Mouse (Mus musculus) adrenal gland, postnatal 14 days (tissue): Measurements from ENCODE around the gene Ost4. TPM values are rescaled to one million over a fixed set of nuclear protein-coding genes. Genes with fewer than 3 reads are reported as not detected.

Experiments used
- DNase-seq: peaks from one replicate; pipeline ENCODE4 v3.0.0; 2021; ENCODE audit warnings: mixed read lengths
- total RNA-seq: library from RNA; stranded (reverse); gene quantifications from 2 replicates; pipeline ENCODE4 v1.2.3, GENCODE M21; 2021

Gene Ost4
- total RNA-seq, 1 experiment from 2014 or later = 212 TPM

DNA sequence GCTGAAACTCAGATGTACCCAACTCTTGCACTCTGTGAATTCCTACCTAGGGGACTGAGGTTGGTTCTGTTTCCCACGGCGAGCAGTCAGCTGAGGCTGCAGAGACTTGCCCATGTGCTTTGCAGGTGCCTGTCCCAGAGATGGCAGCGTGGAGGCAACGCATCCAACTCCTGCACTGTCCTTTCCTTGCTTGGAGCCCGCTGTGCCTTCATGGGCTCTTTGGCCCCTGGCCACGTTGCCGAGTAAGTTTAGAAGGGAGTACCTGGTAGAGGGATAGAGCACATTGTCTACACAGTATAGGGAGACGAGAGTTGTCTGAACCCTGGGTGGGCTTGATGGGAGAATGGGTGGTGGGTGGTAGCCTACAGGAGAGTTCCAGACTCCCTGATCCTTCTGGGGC is 17.0 kb upstream of the Ost4 start:
- no peak for DNase-seq

DNA sequence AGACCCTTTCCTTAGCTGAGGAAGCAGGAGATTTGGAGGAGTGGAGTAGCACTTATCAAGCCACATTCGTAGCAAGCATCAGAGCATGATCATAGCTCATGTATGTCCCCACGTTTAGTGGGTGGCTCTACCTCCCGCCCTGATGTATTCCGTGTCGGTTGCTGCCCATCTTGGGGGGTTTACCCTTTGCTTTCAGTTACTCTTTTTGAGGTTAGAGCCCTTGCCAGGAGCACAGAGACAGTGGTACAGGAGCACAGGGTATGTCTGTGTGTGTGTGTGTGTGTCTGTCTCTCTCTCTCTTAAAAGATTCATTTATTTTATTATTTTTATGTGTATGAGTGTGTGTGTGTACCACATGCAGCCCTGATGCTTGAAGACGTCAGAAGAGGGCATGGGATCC is 15.5 kb upstream of the Ost4 start:
- no peak for DNase-seq

DNA sequence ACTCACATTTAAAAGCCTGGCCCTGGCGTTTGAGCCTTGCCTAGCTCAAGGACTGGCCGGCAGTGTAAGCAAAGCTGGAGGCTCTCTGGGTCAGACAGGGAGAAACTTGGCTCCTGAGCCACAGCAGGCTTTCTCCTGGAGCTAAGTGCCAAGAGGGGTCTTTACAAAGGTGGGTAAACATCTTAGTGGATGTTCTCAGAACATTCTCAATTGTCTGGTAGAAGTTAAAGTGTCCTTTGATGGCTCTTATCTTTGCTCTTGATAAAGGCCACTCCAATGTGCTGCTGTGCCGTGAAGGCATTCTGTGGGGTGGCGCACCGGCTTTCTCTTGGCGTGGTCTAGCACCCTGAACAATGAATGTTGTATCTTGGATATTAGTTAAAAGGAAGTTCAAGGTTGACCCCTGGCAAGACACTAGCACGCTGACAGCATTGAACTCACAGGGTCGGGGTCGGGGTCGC is 15.0 kb upstream of the Ost4 start:
- DNase-seq = no peak

DNA sequence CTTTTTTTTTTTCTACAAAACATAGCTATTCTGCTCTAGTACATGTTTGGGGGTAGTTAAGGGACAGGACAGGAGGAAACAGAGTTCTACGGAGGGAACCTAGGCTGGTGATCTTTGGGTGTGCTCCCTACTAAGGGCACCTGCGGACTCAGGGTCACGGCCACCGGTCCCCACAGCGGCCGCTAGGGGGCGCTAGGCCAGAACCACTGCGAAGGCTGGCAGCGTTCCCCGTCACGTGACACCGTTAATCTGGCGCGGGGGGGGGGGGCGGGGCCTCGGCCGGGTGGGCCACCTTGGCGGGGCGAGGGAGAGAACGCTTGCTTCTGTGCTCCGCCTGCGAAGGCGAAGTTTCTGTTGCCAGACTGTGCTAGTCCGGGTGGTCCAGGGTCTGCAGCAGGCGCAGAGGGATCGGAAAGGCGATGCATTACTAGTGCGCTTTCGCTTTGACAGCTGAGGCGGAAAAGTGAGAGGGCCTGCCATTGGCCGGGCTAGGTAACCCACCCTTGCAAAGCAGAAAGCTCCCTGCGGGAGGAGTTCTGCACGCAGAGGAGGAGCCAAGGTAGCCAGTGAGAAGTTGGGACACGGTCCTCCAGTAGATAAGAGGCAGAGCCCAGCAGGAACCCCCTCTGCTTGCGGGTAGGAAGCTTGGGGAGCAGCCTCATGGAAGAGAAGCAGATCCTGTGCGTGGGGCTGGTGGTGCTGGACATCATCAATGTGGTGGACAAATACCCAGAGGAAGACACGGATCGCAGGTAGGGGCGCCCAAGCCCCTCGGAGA is 13.9 kb upstream of the Ost4 start, which contains the start of gene Khk:
Khk (plus strand) TSS at position 176 of the 778 bp plus-strand sequence.
- peak; percentile 96 for DNase-seq

DNA sequence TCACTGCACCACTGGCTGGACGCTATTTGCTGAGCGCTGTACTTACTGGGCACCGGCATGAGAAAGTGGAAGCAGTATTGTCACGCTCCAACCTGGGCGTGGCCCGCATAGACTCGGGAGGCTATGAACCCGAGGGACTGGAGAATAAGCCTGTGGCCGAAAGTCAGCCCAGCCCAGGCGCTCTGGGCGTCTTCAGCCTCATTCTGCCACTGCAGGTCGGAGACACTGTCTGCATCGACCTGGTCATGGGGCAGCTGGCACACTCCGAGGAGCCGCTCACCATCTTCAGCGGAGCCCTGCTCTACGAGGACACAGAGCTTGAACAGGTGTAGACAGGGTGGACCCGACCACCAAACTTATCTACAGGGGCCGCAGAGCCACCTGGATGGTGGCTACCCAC is 13.0 kb upstream of the Ost4 start:
- DNase-seq = no peak

DNA sequence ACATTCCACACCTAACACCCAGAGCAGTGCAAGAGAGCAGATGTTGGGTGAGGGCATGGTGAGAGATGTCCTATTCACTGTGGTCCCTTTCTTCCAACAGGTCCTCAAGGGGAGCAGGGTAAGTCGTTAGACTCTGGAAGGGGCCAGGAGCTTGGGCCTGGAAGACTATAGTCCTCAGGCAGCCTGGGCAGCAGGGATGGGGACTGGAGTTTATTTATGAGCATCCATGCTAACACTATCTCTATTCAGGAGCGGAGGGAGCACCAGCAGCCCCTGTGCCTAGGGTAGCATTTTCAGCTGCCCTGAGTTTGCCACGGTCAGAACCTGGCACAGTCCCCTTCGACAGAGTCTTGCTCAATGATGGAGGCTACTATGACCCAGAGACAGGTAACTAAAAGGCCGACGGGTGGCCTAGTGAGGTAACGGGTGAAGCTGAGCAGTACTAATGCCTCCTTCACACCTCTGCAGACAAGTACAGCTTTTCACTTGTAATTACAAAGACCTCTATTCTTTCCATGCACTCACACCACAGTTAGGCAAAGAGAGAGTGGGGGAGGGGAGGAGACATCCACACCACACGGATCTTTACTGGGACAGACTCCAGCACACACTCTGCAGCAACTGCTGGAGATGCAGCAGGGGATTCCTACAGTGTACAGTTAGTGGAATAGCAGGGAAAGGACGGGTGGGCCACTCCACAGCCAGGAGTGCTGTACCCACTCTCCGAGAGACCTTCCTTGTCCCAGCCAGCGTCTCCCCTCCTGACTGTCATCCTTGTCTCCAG is 12.4 kb upstream of the Ost4 start:
- no peak for DNase-seq

DNA sequence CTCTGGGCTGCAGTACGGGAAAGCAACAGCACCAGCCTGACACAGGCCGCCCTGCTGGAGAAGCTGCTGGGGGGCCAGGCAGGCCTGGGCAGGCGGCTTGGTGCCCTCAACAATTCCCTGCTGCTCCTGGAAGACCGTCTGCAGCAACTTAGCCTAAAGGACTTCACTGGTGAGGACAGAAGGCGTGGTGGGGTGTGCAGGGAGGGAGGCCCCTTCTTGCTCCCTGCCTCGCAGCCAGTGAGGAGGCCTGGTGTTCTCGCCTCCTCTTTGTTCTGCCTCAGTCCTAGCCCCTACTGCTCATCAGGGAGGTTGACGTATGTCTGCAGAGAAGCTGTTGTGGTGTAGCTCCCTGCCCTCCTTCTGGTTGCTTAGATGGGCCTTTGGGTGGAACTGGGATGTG is 11.1 kb upstream of the Ost4 start:
- DNase-seq = no peak

DNA sequence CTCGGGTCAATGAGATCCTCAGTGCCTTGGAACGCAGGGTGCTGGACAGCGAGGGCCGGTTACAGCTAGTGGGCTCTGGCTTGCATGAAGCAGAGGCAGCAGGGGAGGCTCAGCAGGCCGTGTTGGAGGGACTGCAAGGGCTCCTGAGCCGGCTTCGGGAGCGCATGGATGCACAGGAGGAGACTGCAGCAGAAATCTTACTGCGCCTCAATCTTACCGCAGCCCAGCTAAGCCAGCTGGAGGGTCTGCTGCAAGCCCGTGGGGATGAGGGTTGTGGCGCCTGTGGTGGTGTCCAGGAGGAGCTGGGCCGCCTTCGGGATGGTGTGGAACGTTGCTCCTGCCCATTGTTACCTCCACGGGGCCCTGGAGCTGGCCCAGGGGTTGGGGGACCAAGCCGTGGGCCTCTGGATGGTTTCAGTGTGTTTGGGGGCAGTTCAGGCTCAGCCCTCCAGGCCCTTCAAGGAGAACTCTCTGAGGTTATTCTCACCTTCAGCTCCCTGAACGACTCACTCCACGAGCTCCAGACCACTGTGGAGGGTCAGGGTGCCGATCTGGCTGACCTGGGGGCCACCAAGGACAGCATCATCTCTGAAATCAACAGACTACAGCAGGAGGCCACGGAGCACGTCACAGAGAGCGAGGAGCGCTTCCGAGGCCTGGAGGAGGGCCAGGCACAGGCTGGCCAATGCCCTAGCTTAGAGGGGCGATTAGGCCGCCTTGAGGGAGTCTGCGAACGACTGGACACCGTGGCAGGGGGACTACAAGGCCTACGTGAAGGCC is 10.5 kb upstream of the Ost4 start:
- no peak for DNase-seq

DNA sequence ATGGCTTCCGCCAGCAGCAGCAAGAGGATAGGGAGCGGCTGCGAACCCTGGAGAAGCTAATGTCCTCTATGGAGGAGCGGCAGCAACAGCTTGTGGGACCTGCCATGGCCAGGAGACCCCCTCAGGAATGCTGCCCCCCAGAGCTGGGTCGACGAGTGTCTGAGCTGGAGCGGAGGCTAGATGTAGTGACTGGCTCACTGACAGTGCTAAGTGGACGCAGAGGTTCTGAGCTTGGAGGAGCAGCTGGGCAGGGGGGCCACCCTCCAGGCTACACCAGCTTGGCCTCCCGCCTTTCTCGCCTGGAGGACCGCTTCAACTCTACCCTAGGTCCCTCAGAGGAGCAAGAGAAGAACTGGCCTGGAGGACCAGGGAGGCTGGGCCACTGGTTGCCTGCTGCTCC is 9.8 kb upstream of the Ost4 start:
- no peak for DNase-seq

DNA sequence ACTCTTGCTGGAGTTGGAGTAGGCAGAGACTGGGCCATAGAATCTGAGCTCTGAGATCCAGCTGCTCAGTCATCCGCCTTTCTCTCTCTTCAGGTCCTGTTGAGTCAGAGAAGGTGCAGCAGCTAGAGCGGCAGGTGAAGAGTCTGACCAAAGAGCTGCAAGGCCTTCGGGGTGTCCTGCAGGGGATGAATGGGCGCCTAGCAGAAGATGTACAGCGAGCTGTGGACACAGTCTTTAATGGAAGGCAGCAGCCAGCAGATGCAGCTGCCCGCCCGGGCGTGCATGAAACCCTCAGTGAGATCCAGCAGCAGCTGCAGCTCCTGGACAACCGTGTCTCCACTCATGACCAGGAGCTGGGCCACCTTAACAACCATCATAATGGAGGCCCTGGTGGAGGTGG is 9.3 kb upstream of the Ost4 start:
- DNase-seq = no peak

DNA sequence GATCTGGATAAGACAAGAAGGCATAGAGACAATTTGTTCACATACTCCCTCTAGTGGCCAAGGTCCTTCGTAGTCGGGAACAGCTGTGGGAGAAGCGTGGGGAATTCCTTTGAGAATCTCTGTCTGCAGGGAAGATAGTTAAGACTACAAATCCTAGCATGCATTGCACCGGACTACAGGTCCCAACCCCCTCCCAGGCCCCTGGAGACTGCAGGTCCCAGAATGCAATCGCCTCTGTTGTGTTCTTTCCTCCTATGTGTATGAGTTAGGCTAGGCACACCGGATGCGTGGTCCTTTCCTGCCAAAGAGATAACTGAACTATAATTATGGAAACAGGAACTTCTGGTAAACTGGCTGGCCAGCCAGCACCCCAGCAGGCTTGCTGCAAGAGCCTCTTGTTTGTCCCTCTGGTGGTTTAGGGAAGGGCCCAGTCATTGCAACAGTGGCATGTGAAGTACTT is 8.4 kb upstream of the Ost4 start:
- DNase-seq = peak; percentile 93

DNA sequence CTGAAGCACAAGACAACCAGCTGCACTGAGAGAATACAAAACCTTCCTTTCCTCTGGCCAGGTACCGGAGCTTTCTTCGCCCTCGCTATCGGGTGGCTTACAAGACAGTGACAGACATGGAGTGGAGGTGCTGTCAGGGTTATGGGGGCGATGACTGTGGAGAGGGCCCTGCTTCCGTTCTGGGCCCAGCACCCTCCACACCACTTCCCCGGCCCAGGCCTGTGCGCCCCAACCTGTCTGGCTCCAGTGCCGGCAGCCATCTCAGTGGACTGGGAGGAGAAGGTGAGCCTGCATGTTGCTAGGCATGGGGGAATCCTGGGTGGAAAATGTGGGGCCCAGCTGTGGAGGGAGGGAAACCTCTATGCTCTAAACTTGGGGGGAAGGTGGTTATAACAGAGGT is 7.9 kb upstream of the Ost4 start:
- no peak for DNase-seq

DNA sequence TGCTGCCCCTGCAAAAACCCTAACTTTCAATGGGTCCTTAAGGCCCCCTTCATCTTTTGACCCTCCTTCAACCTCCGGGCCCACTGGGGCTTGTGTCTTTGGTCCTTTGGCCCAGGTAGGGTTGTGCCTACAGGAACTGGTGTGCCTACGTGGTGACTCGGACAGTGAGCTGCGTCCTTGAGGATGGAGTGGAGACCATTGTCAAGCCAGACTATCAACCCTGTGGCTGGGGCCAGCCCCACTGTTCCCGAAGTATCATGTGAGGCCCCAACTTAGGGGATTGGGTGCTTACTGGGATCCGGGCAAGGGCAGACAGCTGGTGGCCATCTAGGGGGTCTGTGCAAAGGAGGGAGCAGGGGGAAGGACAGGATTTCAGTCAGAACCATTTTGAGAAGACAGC is 7.3 kb upstream of the Ost4 start:
- DNase-seq = no peak

DNA sequence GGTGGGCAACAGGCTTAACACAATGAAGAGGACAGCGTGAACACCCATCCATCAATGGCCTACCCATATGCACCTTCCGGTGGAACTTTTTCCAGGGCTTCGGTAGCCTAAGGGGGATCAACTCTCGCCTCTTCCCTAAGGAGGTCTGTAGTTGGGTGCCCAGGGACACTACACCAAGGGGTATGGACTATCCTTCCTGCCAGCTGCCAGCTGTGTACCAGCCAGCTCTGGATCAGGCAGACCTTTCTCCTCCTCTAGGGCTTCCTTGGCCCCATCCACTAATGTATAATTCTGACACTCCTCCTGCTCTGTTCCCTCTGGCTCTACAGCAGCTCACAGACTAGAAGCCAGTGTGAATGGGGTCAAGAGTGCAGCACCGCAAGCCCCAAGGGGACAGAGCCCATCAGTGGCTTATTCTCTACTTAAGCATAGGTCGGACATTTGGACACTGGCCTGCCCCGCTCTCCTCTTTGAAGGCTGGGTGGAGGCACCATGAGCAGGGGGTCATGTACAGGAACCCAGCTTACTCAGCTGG is 6.6 kb upstream of the Ost4 start:
- no peak for DNase-seq

DNA sequence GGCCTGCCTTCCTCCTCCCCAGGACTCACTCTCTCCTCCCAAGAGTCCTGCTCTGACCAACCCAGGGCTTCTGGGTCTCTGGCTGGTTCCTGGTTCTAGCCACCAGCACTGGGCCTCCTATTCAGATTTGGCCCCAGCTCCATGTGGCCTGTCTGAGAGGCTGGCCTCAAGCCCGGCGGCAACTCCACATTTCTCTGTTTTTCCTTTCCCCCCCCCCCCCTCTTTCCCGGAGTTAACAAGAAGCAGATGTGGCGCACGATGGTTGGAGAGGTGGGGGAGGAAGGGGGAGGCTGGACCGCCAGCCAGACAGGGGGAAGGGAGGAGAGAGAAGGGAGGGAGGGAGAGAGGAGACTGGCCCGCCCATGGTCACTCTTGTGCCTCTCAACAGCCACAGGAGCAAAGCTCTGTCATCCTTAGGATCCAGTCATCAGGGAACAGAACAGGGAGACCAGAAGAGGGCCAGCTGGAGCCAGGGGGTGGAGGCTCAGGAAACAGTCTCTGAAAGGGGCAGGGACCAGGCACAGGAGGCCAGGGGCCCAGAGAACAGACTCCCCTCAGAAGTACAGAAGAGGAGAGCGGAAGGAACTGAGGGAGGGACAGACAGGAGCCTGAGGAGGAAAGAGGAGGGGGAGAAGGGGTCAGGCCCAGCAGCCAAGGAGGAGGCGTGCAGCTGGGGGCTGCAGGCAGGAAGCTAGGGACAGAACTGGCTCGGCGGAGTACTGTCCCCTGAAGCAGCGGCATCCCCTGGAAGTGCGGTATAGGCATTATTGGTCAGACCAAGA is 5.7 kb upstream of the Ost4 start, which contains the start of gene Emilin1:
Emilin1 (plus strand) TSS at position 343 of the 782 bp plus-strand sequence.
- DNase-seq = peak; percentile 73

DNA sequence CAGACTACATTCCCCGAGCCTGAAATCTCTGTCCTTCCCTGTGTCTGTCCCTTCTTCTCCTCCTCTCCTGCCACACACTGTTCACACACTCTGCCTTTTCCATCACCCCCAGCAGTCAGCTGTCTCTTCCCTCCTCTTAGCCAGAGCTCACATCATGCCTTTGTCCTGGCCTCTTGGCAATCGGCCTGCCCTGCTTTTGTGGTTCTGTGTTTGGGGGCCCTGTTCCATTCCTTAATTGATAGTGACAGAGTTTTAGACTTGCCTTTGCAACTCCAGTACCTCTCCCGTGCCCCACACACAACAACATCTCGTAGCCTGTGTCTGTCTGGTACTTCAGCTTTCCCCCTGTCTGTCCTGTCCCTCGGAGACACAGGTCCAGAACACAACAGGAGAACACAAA is 4.6 kb upstream of the Ost4 start:
- DNase-seq = no peak

DNA sequence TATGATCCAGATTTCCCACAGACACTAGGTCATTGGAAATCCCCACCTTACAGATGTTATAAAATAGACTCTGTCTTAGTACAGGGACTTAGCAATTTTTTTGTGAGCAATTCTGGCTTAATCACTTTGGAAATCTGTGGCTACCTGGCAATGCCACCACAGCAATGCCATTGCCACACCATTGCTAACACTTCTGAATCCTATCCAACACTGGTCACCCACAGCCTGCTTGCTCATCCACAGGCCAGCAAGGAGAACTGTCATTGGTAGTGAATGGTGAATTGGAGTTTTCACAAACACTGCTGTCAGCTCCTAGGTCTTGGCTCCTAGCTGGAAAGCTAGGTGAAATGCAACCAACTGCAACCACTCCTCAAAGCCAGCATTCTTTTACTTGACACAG is 2.9 kb upstream of the Ost4 start:
- peak; percentile 44 for DNase-seq

DNA sequence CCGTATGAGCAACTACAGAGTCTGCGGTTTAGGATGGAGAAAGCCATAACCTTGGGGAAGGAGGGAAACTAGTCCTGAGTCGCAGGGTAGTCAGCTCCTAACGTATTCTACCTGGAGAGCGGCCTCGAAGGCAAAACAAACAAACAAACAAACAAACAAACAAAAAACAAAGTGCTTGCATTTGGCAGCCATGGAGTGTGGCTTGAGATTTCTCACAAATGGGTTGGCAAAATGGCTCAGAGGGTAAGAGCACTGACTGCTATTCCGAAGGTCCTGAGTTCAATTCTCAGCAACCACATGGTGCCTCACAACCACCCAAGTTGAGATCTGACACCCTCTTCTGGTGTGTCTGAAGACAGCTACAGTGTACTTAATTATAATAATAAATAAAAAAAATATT is 2.3 kb upstream of the Ost4 start:
- DNase-seq = no peak

DNA sequence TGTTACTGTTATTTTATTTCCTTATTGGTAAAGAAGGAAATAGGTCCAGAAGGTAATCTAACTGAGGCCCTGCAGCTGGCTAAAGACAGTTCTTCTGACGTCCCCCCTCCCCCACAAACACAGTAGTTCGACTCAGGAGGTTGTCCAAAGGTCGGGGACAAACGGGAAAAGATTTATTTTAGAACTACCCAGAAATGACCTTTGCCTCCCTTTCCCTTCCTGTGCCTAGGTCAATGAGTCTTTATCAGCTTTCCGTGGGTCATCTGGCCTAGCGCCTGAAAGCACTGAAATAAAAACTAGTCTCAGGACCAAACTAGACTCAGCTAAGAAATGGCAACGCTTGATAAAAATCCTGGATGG is 1.7 kb upstream of the Ost4 start:
- DNase-seq = peak; percentile 53

DNA sequence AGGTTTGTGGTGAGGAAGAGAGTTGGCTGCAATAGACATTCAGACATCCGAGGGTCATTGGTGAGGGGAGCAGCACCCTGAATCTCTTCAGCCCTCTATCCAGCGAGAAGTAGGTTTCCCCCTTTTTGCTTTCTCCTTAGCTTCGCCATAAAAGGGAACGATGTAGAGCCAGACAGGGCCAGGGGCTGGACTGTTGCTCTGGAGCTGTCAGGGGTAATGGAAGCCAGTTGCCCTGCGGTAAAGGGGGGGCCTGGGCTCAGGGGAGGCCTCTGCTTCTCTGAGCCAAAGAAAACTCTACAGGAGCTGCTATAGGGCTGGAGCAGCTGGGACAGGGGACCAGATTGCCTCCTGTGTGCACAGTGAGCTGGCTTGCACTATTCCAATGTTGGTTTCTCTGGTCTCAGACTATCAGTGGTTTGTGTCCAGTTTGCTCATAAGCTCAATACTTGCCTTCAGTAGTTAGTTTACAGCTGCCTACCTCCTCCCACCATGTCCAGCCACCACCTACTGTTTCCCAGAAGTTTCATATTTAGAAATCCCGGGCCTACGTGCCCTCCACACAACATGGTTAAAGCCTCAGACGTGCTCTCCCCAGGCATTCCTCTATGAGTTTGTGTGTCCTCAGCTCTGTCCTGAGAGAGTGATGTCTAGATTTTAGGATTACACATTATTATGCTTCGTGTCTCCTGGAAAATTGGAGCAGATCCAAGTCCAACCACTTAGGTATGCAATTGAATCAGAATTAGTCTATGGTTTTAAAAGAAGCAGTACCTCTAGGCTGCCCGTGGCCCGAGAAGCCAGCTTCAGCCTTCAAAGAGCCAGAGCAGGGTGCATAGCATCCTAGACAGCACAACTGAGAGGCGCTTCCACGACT is 1.1 kb upstream of the Ost4 start:
- peak; percentile 3 for DNase-seq

DNA sequence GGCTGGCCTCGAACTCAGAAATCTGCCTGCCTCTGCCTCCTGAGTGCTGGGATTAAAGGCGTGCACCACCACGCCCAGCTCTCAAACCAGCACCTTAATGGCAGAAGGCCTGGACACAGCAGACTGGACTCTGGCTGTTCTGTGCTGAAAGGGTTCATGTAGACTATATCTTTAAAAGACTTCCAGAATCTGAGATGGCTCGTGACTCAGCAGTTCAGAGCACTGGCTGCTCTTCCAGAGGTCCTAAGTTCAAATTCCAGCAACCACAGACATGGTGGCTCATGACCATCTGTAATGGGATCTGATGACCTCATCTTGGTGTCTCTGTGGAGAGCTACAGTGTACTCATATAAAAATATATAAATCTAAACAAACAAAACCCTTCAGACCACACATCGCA is 5.7 kb downstream of the Ost4 start:
- DNase-seq = no peak
